Mouse (Mus musculus): ENCODE results near the gene Mpc1. TPM values are rescaled to one million over a fixed set of nuclear protein-coding genes. Genes with fewer than 3 reads are reported as not detected.

The Mpc1 gene
- polyA plus RNA-seq, 1 experiment from 2014 or later: 168 TPM

DNA sequence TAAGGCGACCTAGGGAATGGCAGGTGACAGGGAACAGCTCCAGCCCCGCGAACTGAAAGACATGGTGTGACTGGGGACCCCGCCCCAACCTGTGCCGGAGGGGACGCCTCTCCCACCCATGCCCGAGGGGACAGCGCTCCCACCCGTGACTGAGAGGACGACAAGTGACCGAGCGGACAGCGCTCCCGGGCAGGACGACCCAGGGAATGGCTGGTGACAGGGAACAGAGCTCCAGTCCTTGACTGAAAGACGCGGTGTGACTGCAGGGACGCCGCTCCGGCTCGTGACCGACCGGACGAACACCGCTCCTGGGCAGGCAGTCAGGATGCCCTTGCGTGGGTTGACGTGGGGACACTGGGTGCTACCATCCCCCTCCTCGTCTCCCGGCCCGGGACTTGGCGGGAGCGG, 1.6 kb downstream of the Mpc1 start:
- WGBS: under 1% methylated on average over 32 of the region's 32 CpGs
- Histone ChIP-seq H3K36me3 (no peaks in the 10 kb centered on the region), H3K4me3 (peak overlapping the region; percentile 77), H3K27me3 (replicated peaks) (no peaks in the 10 kb centered on the region), H3K27ac (no peak overlapping the region), H3K9me3 (no peaks in the 10 kb centered on the region), H3K9ac (peak overlapping the region; percentile 77), H3K4me2 (replicated peaks) (peak overlapping the region; percentile 99), H3K4me1 (0 out of 2 replicates have a peak, but pooled peaks cover 12% of the 10 kb centered on the region)
- ATAC-seq (ENCODE audit: low FRiP score, low read depth): peak; percentile 57; the same call in 1 of the 2 replicates

- peak overlapping the region; percentile 77; the same call in 1 of the 2 replicates for H3K9ac ChIP-seq
- H3K36me3 ChIP-seq: no peaks in the 10 kb centered on the region
- WGBS: 25% methylated on average over 8 of the region's 8 CpGs
- 0 out of 2 replicates have a peak overlapping the region, but pooled peaks have one; percentile 77 for H3K4me3 ChIP-seq
- ATAC-seq (ENCODE audit: low FRiP score, low read depth): no peak
- no peaks in the 10 kb centered on the region for H3K27me3 ChIP-seq (replicated peaks)
- H3K9me3 ChIP-seq: no peaks in the 10 kb centered on the region
- H3K4me2 ChIP-seq (replicated peaks): peak overlapping the region; percentile 99
- H3K4me1 ChIP-seq: 0 out of 2 replicates have a peak, but pooled peaks cover 12% of the 10 kb centered on the region
- no peak overlapping the region for H3K27ac ChIP-seq
These were observed 2.4 kb downstream of the Mpc1 start for GRCm38 (mm10) chr17:8285056-8285455.

DNA sequence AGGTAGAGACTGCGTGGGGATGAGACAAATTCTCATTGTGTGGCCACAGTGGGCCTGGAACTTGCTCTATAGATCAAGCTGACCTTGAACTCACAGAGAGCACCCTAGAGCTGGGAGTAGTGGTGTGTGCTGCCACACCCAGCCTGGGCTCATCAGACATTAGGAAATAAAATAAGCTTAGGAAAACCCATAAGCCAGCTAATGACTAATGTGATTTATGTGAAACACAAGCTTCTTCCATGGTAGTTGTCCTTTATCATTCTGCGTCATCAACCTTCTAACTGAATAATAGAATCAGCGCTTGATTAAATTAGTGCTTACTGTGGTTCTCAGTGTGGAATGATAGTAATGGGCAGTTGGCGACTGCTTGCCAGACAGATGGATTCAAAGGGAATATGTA, 4.3 kb downstream of the Mpc1 start:
- Histone ChIP-seq H3K27me3 (replicated peaks) (no peaks in the 10 kb centered on the region), H3K9ac (no peak overlapping the region), H3K4me2 (replicated peaks) (no peak overlapping the region), H3K27ac (no peak overlapping the region), H3K36me3 (no peaks in the 10 kb centered on the region), H3K4me1 (0 out of 2 replicates have a peak, but pooled peaks cover 12% of the 10 kb centered on the region), H3K4me3 (no peak overlapping the region), H3K9me3 (no peaks in the 10 kb centered on the region)
- 88% methylated on average over 4 of the region's 4 CpGs for WGBS
- no peak for ATAC-seq (ENCODE audit: low FRiP score, low read depth)

DNA sequence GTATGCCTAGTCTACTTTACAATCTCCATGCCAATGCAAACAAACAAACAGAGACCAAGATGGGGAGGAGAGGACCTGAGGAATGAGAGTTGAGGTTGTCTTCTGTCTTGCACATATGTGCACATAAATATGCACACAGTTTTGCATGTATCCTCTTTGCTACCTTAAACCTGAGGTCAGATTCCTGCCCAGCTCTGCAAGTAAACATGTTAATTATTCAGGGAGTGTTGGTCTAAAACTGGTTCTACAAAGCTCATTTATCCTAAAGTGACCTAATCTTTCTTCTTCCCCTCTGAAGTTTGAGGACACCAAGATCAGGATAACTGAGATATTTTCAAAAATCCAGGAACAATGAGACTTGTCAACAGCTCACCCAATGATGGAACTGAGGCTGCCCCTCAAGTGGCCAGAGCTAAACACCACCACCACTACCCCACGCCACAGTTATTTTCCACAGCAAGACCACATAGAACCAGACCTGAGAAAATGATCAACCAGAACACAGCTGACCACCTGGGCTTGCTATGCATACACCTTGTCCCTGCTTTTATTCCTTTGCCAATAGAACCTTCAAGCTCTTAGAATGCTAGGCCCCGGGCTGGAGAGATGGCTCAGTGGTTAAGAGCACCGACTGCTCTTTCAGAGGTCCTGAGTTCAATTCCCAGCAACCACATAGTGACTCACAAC, 7.4 kb downstream of the Mpc1 start:
- Histone ChIP-seq H3K9ac (no peak overlapping the region), H3K4me2 (replicated peaks) (no peak overlapping the region), H3K4me1 (0 out of 2 replicates have a peak, but pooled peaks cover 1% of the 10 kb centered on the region), H3K27me3 (replicated peaks) (no peaks in the 10 kb centered on the region), H3K9me3 (no peaks in the 10 kb centered on the region), H3K4me3 (no peak overlapping the region), H3K36me3 (no peaks in the 10 kb centered on the region), H3K27ac (no peak overlapping the region)
- 95% methylated on average over 3 of the region's 3 CpGs for WGBS
- ATAC-seq (ENCODE audit: low FRiP score, low read depth): no peak

DNA sequence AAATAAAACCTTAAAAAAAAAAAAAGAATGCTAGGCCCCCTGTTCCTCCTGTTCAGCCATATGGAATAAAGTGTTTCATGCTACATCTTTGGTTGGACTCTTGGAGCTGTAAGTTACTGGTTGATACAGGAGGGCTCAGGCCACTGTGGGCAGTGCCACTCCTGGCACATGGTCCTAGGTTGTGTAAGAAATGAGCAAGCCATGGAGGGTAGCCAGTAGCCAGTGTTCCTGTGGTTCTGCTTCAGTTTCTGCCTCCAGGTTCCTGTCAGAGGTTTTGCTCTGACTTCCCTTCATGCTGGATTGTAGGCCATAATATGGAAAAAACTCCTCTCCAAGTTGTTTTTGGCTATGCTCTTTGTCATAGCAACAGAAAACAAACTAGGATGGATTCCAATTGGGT, 8.0 kb downstream of the Mpc1 start:
- Histone ChIP-seq H3K9me3 (no peaks in the 10 kb centered on the region), H3K9ac (no peak overlapping the region), H3K27me3 (replicated peaks) (no peaks in the 10 kb centered on the region), H3K27ac (no peak overlapping the region), H3K4me3 (no peak overlapping the region), H3K36me3 (no peaks in the 10 kb centered on the region), H3K4me1 (no peaks in the 10 kb centered on the region), H3K4me2 (replicated peaks) (no peak overlapping the region)
- ATAC-seq (ENCODE audit: low FRiP score, low read depth): no peak

DNA sequence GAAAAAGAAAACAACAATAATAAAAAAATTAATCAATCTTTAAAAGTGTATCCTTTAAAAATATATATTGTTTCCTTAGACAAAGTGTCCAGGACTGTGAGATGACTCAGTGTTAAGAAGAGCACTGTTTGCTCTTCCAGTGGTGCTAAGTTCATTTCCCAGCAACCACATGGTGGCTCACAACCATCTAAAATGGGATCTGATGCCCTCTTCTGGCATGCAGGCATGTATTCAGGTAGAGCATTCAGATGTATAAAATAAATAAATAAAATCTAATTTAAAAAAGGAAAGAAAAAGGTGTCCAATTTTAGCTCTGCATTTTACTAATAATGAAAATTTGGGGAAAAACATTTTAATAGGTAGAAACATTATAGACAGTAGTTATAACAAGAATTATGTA, 13.1 kb downstream of the Mpc1 start:
- H3K4me3 ChIP-seq: no peak overlapping the region
- no peak overlapping the region for H3K9ac ChIP-seq
- 0 out of 2 replicates have a peak, but pooled peaks cover 4% of the 10 kb centered on the region for H3K36me3 ChIP-seq
- no peaks in the 10 kb centered on the region for H3K27me3 ChIP-seq (replicated peaks)
- H3K4me2 ChIP-seq (replicated peaks): no peak overlapping the region
- H3K4me1 ChIP-seq: no peaks in the 10 kb centered on the region
- H3K9me3 ChIP-seq: no peaks in the 10 kb centered on the region
- ATAC-seq (ENCODE audit: low FRiP score, low read depth): no peak
- no peak overlapping the region for H3K27ac ChIP-seq

DNA sequence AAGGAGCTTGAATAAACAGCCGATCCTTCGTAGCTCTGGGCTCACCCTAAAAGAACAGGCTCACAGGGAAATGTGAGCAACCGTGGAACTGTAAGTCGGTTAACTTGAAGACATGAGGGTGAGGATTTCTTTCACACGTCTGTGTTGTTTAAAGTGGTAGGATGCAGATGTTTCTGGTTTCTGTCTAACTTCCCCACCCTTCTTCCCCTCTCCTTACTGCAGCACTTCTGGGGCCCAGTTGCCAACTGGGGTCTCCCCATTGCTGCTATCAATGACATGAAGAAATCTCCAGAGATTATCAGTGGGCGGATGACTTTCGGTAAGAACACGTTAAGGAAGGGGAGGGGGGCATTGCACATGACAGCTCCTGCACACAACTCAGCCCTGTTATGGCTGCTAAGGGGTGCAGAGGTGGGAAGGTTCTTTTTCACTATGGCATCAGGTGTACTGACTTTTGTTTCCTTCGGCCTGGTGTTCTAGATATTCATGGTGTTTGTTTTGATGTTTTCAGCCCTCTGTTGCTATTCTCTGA, 13.7 kb downstream of the Mpc1 start:
- ATAC-seq (ENCODE audit: low FRiP score, low read depth): no peak
- Histone ChIP-seq H3K27me3 (replicated peaks) (no peaks in the 10 kb centered on the region), H3K4me1 (no peaks in the 10 kb centered on the region), H3K36me3 (0 out of 2 replicates have a peak, but pooled peaks cover 4% of the 10 kb centered on the region), H3K9ac (no peak overlapping the region), H3K9me3 (no peaks in the 10 kb centered on the region), H3K4me2 (replicated peaks) (no peak overlapping the region), H3K4me3 (no peak overlapping the region), H3K27ac (no peak overlapping the region)
- WGBS: 89% methylated on average over 9 of the region's 9 CpGs

DNA sequence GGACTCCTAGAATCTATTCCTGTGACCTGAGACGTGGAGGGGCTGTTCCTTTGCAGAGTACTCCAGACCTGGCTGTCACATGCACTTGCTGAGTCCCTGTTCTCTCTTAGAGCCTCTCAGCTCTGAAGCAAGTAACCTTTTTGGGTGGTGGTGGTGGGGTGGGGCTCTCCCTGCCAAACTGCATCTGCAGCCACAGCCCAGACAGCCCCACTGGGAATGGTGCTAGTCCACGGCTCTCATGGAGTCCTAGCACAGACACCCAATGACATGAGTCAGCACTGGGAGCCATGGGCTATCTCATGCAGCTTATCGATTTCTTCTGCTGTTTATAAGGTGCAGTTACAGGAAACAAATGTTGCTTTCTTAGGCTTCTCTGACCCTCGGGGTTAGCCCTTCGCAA, 15.0 kb downstream of the Mpc1 start:
- no peak for ATAC-seq (ENCODE audit: low FRiP score, low read depth)
- Histone ChIP-seq H3K27me3 (replicated peaks) (no peaks in the 10 kb centered on the region), H3K27ac (no peak overlapping the region), H3K4me3 (no peak overlapping the region), H3K9me3 (no peaks in the 10 kb centered on the region), H3K4me2 (replicated peaks) (no peak overlapping the region), H3K36me3 (0 out of 2 replicates have a peak, but pooled peaks cover 4% of the 10 kb centered on the region), H3K9ac (no peak overlapping the region), H3K4me1 (no peaks in the 10 kb centered on the region)
- WGBS: 86% methylated on average over 5 of the region's 5 CpGs

DNA sequence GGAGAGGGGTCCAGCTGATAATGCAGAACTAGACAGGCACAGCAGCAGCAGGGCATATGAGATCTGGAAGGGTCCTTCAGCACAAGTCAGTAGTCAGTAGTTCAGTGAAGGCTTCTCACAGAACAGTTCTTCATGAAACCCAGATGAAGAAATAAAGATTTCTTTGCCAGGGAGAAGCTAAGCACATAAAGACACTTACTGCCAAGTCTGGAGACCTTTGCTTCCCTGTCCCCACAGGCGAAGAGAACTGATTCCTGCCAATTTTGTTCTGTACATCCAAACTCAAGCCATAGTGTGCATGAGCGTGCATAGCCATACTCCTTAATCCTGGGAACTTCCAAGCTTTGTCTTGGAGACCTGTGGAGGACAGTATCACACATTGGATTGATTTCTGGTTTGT, 15.6 kb downstream of the Mpc1 start:
- 0 out of 2 replicates have a peak, but pooled peaks cover 4% of the 10 kb centered on the region for H3K36me3 ChIP-seq
- H3K9me3 ChIP-seq: no peaks in the 10 kb centered on the region
- no peak overlapping the region for H3K4me3 ChIP-seq
- H3K4me2 ChIP-seq (replicated peaks): no peak overlapping the region
- ATAC-seq (ENCODE audit: low FRiP score, low read depth): no peak
- no peaks in the 10 kb centered on the region for H3K27me3 ChIP-seq (replicated peaks)
- no peaks in the 10 kb centered on the region for H3K4me1 ChIP-seq
- H3K27ac ChIP-seq: no peak overlapping the region
- 86% methylated on average over 2 of the region's 2 CpGs for WGBS
- H3K9ac ChIP-seq: no peak overlapping the region

DNA sequence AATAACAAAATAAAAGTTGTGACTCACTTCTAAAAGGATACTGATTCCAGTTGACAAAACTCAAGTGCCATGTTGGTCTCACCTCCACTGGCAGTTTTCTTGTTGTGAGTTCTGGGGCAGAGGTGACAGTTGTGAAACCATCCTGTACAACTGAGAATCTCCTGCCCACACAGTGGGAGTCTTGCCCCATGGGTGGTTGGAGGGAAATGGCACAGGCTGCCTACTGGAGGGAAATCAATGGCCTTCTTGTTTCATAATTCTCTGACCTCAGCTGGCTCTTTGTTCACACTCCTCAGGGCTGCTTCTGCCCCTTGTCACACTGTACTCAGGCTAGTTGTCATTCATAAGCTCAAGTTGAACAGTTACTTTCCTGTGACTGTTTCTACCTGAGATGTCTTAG, 16.8 kb downstream of the Mpc1 start:
- Histone ChIP-seq H3K9me3 (no peaks in the 10 kb centered on the region), H3K9ac (no peak overlapping the region), H3K4me1 (no peaks in the 10 kb centered on the region), H3K36me3 (0 out of 2 replicates have a peak, but pooled peaks cover 4% of the 10 kb centered on the region), H3K4me2 (replicated peaks) (no peak overlapping the region), H3K27ac (no peak overlapping the region), H3K4me3 (no peak overlapping the region), H3K27me3 (replicated peaks) (no peaks in the 10 kb centered on the region)
- ATAC-seq (ENCODE audit: low FRiP score, low read depth): no peak

DNA sequence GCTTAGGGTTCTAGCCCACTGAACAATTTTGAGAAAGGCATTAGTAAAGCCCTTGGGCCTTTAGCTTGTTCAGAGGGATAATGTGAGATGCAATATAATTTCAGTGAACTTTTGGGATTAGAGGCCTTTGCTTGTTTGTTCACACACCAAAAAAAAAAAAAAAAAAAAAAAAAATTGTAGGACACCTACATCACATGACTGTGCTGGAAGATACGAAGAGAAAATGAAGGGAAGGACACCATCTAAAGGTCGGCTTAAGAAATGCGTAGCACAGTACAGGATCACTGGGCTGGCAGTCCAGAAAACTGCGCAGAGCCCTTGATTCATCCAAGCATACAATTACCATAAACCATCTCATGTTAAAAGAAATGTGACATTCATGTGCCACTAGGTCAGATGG, 18.8 kb downstream of the Mpc1 start:
- H3K9me3 ChIP-seq: no peaks in the 10 kb centered on the region
- H3K4me2 ChIP-seq (replicated peaks): no peak overlapping the region
- H3K9ac ChIP-seq: no peak overlapping the region
- H3K36me3 ChIP-seq: 0 out of 2 replicates have a peak, but pooled peaks cover 4% of the 10 kb centered on the region
- H3K27ac ChIP-seq: no peak overlapping the region
- no peak overlapping the region for H3K4me3 ChIP-seq
- 82% methylated on average over 4 of the region's 4 CpGs for WGBS
- no peaks in the 10 kb centered on the region for H3K4me1 ChIP-seq
- ATAC-seq (ENCODE audit: low FRiP score, low read depth): no peak
- no peaks in the 10 kb centered on the region for H3K27me3 ChIP-seq (replicated peaks)

- WGBS: 75% methylated on average over 7 of the region's 7 CpGs
- H3K27me3 ChIP-seq (replicated peaks): no peaks in the 10 kb centered on the region
- ATAC-seq (ENCODE audit: low FRiP score, low read depth): no peak
These were observed 20.2 kb downstream of the Mpc1 start for GRCm38 (mm10) chr17:8302772-8303438.

More at GRCm38 (mm10) chr17:8302772-8303438, 20.2 kb downstream of the Mpc1 start:
- Histone ChIP-seq H3K9ac (no peak overlapping the region), H3K4me1 (no peaks in the 10 kb centered on the region), H3K27ac (no peak overlapping the region), H3K9me3 (no peaks in the 10 kb centered on the region), H3K4me3 (no peak overlapping the region), H3K36me3 (0 out of 2 replicates have a peak, but pooled peaks cover 4% of the 10 kb centered on the region), H3K4me2 (replicated peaks) (no peak overlapping the region)

All from neural tube, embryonic 12.5 days (tissue).